Mouse (Mus musculus): ENCODE data around the gene Mpi. TPM values are rescaled to one million over a fixed set of nuclear protein-coding genes. Genes with fewer than 3 reads are reported as not detected.

The Mpi gene
- 62.4 and 70.4 TPM in 2 replicates for polyA plus RNA-seq (2012; rRNA removed)

- TF ChIP-seq CTCF (conservative IDR thresholded peaks at IDR 0.05; ENCODE audit: insufficient read depth, insufficient read length, low read depth, low read length) = no peak
- TF ChIP-seq POLR2A (IDR thresholded peaks at IDR 0.05; ENCODE audit: low read depth, low read length) = peak; percentile 18
- DNase-seq = peak; percentile 78
- Histone ChIP-seq H3K4me3 (ENCODE audit: insufficient read depth, low read depth, low read length) (peak within 1 kb of the TSS; percentile 79), H3K27me3 (replicated peaks; ENCODE audit: control insufficient read depth, insufficient read depth, low read length) (no peaks in the 10 kb centered on the region), H3K27ac (ENCODE audit: insufficient read depth, low read depth, low read length) (no peak within 1 kb of the TSS), H3K36me3 (ENCODE audit: control insufficient read depth, insufficient read depth, low read length) (no peaks in the 10 kb centered on the region), H3K4me1 (ENCODE audit: control insufficient read depth, insufficient read depth, low read length) (peaks cover 8% of the 10 kb centered on the region; the same call in 1 of the 2 replicates)
- WGBS = under 1% methylated on average over 28 of the region's 28 CpGs
Observed at GRCm38 (mm10) chr9:57552139-57552887, at the start of gene Mpi. TSS of gene Mpi (minus strand) at chr9:57552763.

GRCm38 (mm10) chr9:57602098-57602497 is 49.5 kb upstream of the Mpi start:
- WGBS = 58% methylated on average over 8 of the region's 8 CpGs

GRCm38 (mm10) chr9:57601353-57601706 is 48.8 kb upstream of the Mpi start:
- H3K36me3 ChIP-seq (ENCODE audit: control insufficient read depth, insufficient read depth, low read length) = no peaks in the 10 kb centered on the region
- TF ChIP-seq POLR2A (IDR thresholded peaks at IDR 0.05; ENCODE audit: low read depth, low read length) (no peak), CTCF (conservative IDR thresholded peaks at IDR 0.05; ENCODE audit: insufficient read depth, insufficient read length, low read depth, low read length) (no peak)
- WGBS = 25% methylated on average over 2 of the region's 2 CpGs
- peaks cover 12% of the 10 kb centered on the region for H3K4me1 ChIP-seq (ENCODE audit: control insufficient read depth, insufficient read depth, low read length)
- H3K4me3 ChIP-seq (ENCODE audit: insufficient read depth, low read depth, low read length) = no peak overlapping the region
- peak; percentile 52 for DNase-seq
- no peaks in the 10 kb centered on the region for H3K27me3 ChIP-seq (replicated peaks; ENCODE audit: control insufficient read depth, insufficient read depth, low read length)
- peak overlapping the region; percentile 43; the same call in 1 of the 2 replicates for H3K27ac ChIP-seq (ENCODE audit: insufficient read depth, low read depth, low read length)

More at GRCm38 (mm10) chr9:57602098-57602497, 49.5 kb upstream of the Mpi start:
- DNase-seq = peak; percentile 39
- Histone ChIP-seq H3K27me3 (replicated peaks; ENCODE audit: control insufficient read depth, insufficient read depth, low read length) (no peaks in the 10 kb centered on the region), H3K4me1 (ENCODE audit: control insufficient read depth, insufficient read depth, low read length) (peaks cover 12% of the 10 kb centered on the region), H3K27ac (ENCODE audit: insufficient read depth, low read depth, low read length) (no peak overlapping the region), H3K36me3 (ENCODE audit: control insufficient read depth, insufficient read depth, low read length) (no peaks in the 10 kb centered on the region), H3K4me3 (ENCODE audit: insufficient read depth, low read depth, low read length) (no peak overlapping the region)
- no peak for TF ChIP-seq CTCF (conservative IDR thresholded peaks at IDR 0.05; ENCODE audit: insufficient read depth, insufficient read length, low read depth, low read length)
- TF ChIP-seq POLR2A (IDR thresholded peaks at IDR 0.05; ENCODE audit: low read depth, low read length) = no peak

GRCm38 (mm10) chr9:57600620-57601352 is 48.2 kb upstream of the Mpi start:
- peak; percentile 30 for DNase-seq
- WGBS = 27% methylated on average over 3 of the region's 3 CpGs
- H3K27me3 ChIP-seq (replicated peaks; ENCODE audit: control insufficient read depth, insufficient read depth, low read length) = no peaks in the 10 kb centered on the region

DNA sequence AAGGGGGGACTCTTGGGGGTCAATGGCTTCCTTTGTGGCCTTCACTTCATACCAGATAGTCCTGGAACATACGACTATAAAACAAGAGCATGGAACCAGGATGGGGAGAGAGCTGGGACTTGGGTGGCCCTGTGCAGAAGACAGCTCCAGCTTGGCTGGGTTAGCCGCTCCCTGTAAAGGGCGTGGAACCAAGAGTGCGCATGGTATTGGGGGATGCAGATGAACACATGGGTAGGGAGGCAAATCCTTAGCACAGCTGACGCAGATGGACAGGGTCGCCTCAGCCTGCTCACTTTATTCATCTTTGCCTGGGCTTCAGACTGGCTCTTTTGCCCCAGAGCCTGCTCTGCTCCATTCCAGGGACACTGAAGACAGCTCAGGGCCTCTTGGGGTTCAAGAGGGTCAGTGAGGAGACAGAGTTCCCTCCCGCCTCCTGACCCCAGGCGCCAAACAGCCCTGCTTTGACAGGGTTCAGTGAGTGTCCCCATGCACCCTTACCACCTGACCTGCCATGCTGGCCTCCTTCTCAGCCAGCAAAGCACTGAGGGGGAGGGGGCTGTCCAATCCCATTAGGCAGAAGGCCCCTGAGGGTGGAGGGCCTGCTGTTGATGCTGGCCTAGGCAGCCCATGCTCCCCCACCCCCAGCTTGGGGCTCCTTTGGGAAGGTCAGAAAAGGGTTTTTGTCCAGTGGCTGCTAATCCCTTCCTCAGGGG is 46.4 kb upstream of the Mpi start:
- TF ChIP-seq CTCF (conservative IDR thresholded peaks at IDR 0.05; ENCODE audit: insufficient read depth, insufficient read length, low read depth, low read length) (no peak), POLR2A (IDR thresholded peaks at IDR 0.05; ENCODE audit: low read depth, low read length) (no peak)
- Histone ChIP-seq H3K36me3 (ENCODE audit: control insufficient read depth, insufficient read depth, low read length) (no peaks in the 10 kb centered on the region), H3K4me1 (ENCODE audit: control insufficient read depth, insufficient read depth, low read length) (peaks cover 15% of the 10 kb centered on the region), H3K27ac (ENCODE audit: insufficient read depth, low read depth, low read length) (no peak overlapping the region), H3K27me3 (replicated peaks; ENCODE audit: control insufficient read depth, insufficient read depth, low read length) (no peaks in the 10 kb centered on the region), H3K4me3 (ENCODE audit: insufficient read depth, low read depth, low read length) (no peak overlapping the region)
- WGBS = 59% methylated on average over 8 of the region's 8 CpGs
- DNase-seq = peak; percentile 73

More at GRCm38 (mm10) chr9:57600620-57601352, 48.2 kb upstream of the Mpi start:
- peaks cover 12% of the 10 kb centered on the region for H3K4me1 ChIP-seq (ENCODE audit: control insufficient read depth, insufficient read depth, low read length)
- H3K36me3 ChIP-seq (ENCODE audit: control insufficient read depth, insufficient read depth, low read length) = no peaks in the 10 kb centered on the region
- no peak overlapping the region for H3K4me3 ChIP-seq (ENCODE audit: insufficient read depth, low read depth, low read length)
- peak overlapping the region; percentile 58; the same call in 1 of the 2 replicates for H3K27ac ChIP-seq (ENCODE audit: insufficient read depth, low read depth, low read length)
- TF ChIP-seq CTCF (conservative IDR thresholded peaks at IDR 0.05; ENCODE audit: insufficient read depth, insufficient read length, low read depth, low read length) (no peak), POLR2A (IDR thresholded peaks at IDR 0.05; ENCODE audit: low read depth, low read length) (no peak)

- Histone ChIP-seq H3K4me1 (ENCODE audit: control insufficient read depth, insufficient read depth, low read length) (peaks cover 20% of the 10 kb centered on the region), H3K36me3 (ENCODE audit: control insufficient read depth, insufficient read depth, low read length) (no peaks in the 10 kb centered on the region), H3K27me3 (replicated peaks; ENCODE audit: control insufficient read depth, insufficient read depth, low read length) (no peaks in the 10 kb centered on the region), H3K4me3 (ENCODE audit: insufficient read depth, low read depth, low read length) (no peak overlapping the region), H3K27ac (ENCODE audit: insufficient read depth, low read depth, low read length) (no peak overlapping the region)
- TF ChIP-seq POLR2A (IDR thresholded peaks at IDR 0.05; ENCODE audit: low read depth, low read length) = no peak
- no peak for TF ChIP-seq CTCF (conservative IDR thresholded peaks at IDR 0.05; ENCODE audit: insufficient read depth, insufficient read length, low read depth, low read length)
- peak; percentile 42 for DNase-seq
- WGBS = 47% methylated on average over 4 of the region's 4 CpGs
Observed at GRCm38 (mm10) chr9:57597929-57598382, 45.4 kb upstream of the Mpi start.
